Mouse (Mus musculus): Measurements from ENCODE around the gene Polr3b.

DNA sequence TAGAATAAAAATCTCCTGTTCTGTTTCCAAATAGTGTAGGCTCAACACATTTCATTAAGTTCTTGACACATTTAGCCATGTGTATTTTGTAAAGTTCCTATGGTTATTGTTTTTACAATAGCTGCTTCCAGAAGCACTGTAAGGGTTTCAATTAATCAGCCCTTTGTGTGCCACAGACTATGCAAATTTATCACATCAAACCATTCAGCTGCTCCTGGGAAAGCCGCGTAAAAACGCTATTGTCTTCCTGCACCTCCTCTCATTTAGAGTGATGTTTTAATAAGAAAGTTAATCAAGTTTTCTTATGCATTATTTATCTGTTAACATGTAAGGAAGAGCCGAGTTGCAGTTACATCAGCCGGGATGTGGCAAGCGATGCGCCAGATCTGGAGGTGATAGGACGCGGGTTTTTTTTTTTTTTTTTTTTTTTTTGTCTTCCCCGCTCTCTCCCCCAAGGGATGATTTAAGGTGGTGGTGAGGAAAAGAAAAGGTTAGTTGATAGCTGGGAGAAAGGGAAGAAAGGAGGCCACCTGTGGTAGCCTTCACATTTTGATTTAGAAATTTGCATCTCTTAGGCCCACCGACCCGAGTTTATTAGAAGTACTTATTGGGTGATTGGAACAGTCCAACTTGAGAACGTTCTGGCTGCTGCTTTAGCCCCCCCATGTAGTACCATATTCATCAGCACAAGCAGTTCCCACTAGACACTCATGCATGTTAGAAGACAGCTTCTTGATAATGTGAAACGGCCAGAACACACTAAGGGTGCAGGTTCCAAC is 85.8 kb downstream of the Polr3b start:
- TF ChIP-seq GATA1 (IDR thresholded peaks at IDR 0.05; ENCODE audit: borderline replicate concordance, low read length) (no peak), FLI1 (IDR thresholded peaks at IDR 0.05; ENCODE audit: low read length) (no peak)

Data from megakaryocyte, embryonic 14.5 days (primary cell).